14 mouse cellular contexts compared by ENCODE assay signal in the genomic region with DNA sequence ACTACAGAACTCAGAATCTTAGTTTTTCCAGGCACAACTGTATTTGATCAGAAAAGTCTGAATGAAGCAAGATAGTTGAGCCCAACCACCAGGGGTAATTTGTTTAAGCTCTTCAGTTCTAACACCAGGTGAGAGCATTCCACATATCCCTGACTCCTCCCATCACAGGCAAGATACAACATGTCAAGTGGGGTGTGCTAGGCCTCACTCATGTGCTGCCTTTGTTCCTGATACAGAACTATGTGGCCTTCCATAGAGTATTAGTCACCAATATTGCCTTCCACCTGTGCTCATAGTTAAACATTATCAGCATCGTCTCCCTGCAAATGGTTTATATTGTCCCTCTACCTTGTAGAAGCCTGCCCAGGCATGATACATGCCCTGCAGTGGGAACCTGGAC. TPM values are rescaled to one million over a fixed set of nuclear protein-coding genes. Genes with fewer than 3 reads are reported as not detected.
"Had no signal": no experiment of that assay in that cellular context is flagged by ENCODE, and none has a peak within 500 bp of the region (broad histone marks: within the 10 kb centered on the region; RNA-seq: fewer than 3 reads in every experiment).

No protein-coding gene starts in this region.

- H3K27me3 ChIP-seq: kidney, embryonic 15.5 days; limb, embryonic 15.5 days; liver, embryonic 12.5 days; midbrain, embryonic 13.5 days; neural tube, embryonic 15.5 days had no signal

- DNase-seq: kidney, adult 2 months; kidney, postnatal 14 days; lung, postnatal 14 days; right cerebral cortex, postnatal 4 days; spleen, adult 18-20 months; thymus, postnatal 4 days had no signal

- H3K36me3 ChIP-seq: kidney, embryonic 15.5 days; limb, embryonic 15.5 days; liver, embryonic 12.5 days; midbrain, embryonic 13.5 days; neural tube, embryonic 15.5 days had no signal

- H3K9me3 ChIP-seq: kidney, embryonic 15.5 days; limb, embryonic 15.5 days; liver, embryonic 12.5 days; midbrain, embryonic 13.5 days; neural tube, embryonic 15.5 days had no signal

- H3K4me3 ChIP-seq: kidney, embryonic 15.5 days; left cerebral cortex, adult 2 months; limb, embryonic 15.5 days; liver, embryonic 12.5 days; midbrain, embryonic 13.5 days; myocyte; neural tube, embryonic 15.5 days had no signal

- H3K4me1 ChIP-seq: kidney, embryonic 15.5 days; limb, embryonic 15.5 days; liver, embryonic 12.5 days; midbrain, embryonic 13.5 days; neural tube, embryonic 15.5 days had no signal

- ATAC-seq: liver, embryonic 12.5 days; midbrain, embryonic 13.5 days had no signal

- H3K27ac ChIP-seq: kidney, embryonic 15.5 days; left cerebral cortex, adult 2 months; limb, embryonic 15.5 days; liver, embryonic 12.5 days; midbrain, embryonic 13.5 days; neural tube, embryonic 15.5 days had no signal

- H3K4me2 ChIP-seq: kidney, embryonic 15.5 days; limb, embryonic 15.5 days; liver, embryonic 12.5 days; midbrain, embryonic 13.5 days; neural tube, embryonic 15.5 days had no signal

- H3K9ac ChIP-seq: kidney, embryonic 15.5 days; limb, embryonic 15.5 days; liver, embryonic 12.5 days; midbrain, embryonic 13.5 days; neural tube, embryonic 15.5 days had no signal

RNA-seq across cellular contexts. Expression of gene Pcsk5, which starts 36.6 kb away (rescaled TPM):
- total RNA-seq: megakaryocyte-erythroid progenitor cell, adult 5-6 weeks had no signal
- polyA plus RNA-seq: myocyte had no signal
